Mouse (Mus musculus) CH12.LX (cell line): ENCODE data around the gene Gm1043. TPM values are rescaled to one million over a fixed set of nuclear protein-coding genes. Genes with fewer than 3 reads are reported as not detected.

Experiments
- DNase-seq: peaks from one replicate; pipeline ENCODE4 v3.0.0-alpha.2; 2013; ENCODE audit errors: extremely low read depth
- H3K27ac ChIP-seq: 2 replicates; pipeline ENCODE4 v1.5.1; 2012; ENCODE audit warnings: low read depth, mild to moderate bottlenecking, control low read depth, moderate library complexity; ENCODE audit not compliant: insufficient read depth
- H3K27me3 ChIP-seq: replicated peaks from 2 replicates; pipeline ENCODE3; 2012; ENCODE audit warnings: inconsistent platforms
- H3K36me3 ChIP-seq, 2 experiments: replicated peaks in 1 of 2; 2 replicates each; pipeline versions ENCODE3 to v1.6.1; 2012; ENCODE audit warnings: inconsistent platforms in 1 of 2, low read length in 1 of 2, mild to moderate bottlenecking in 1 of 2, mixed read lengths in 1 of 2, moderate library complexity in 1 of 2; ENCODE audit not compliant: control insufficient read depth in 1 of 2, insufficient read depth in 1 of 2
- H3K4me1 ChIP-seq, 2 experiments: 2 replicates each; pipeline ENCODE4 v1.6.1; 2012; ENCODE audit warnings: inconsistent platforms in 1 of 2, moderate library complexity in 1 of 2; ENCODE audit not compliant: insufficient read depth in 2 of 2, control insufficient read depth in 1 of 2
- H3K4me2 ChIP-seq: 2 replicates; pipeline ENCODE4 v1.6.1; 2012; ENCODE audit warnings: low read depth, mild to moderate bottlenecking, control low read depth; ENCODE audit not compliant: poor library complexity, insufficient read depth, severe bottlenecking
- H3K4me3 ChIP-seq, 3 experiments: fragments of 150-350 bp in 1 of 3; sonication (generic) in 1 of 3; replicated peaks in 1 of 3; 2 replicates each; pipeline versions ENCODE3 to v1.5.1; 2011 to 2012; ENCODE audit warnings: low read depth in 2 of 3, low read length in 2 of 3, mild to moderate bottlenecking in 2 of 3, moderate library complexity in 2 of 3, control low read depth in 1 of 3, improper control_type of control experiment in 1 of 3, inconsistent platforms in 1 of 3, mixed read lengths in 1 of 3; ENCODE audit not compliant: poor library complexity in 1 of 3
- H3K79me2 ChIP-seq: replicated peaks from 2 replicates; pipeline ENCODE4 v1.6.1; 2012; ENCODE audit warnings: mild to moderate bottlenecking, moderate library complexity; ENCODE audit not compliant: control insufficient read depth, poor library complexity, insufficient read depth, severe bottlenecking; ENCODE audit errors: extremely low read depth
- H3K9ac ChIP-seq: 2 replicates; pipeline ENCODE4 v1.6.1; 2012; ENCODE audit warnings: low read depth, mild to moderate bottlenecking, control low read depth, moderate library complexity; ENCODE audit not compliant: insufficient read depth
- H3K9me3 ChIP-seq: replicated peaks from 2 replicates; pipeline ENCODE3; 2012; ENCODE audit warnings: low read length, inconsistent platforms, mixed read lengths
- BHLHE40 ChIP-seq: IDR thresholded peaks from 2 replicates; pipeline ENCODE4 v1.6.1; 2011; ENCODE audit warnings: mild to moderate bottlenecking, low read depth, low read length, improper control_type of control experiment
- EP300 ChIP-seq: IDR thresholded peaks from 2 replicates; pipeline ENCODE4 v1.6.1; 2011; ENCODE audit warnings: low read length, improper control_type of control experiment
- HCFC1 ChIP-seq: IDR thresholded peaks from 2 replicates; pipeline ENCODE4 v1.6.1; 2012; ENCODE audit warnings: low read depth, mild to moderate bottlenecking, inconsistent platforms, low read length, improper control_type of control experiment
- MEF2A ChIP-seq: IDR thresholded peaks from 2 replicates; pipeline ENCODE4 v1.6.1; 2014; ENCODE audit warnings: low read depth, mild to moderate bottlenecking, inconsistent platforms, low read length, improper control_type of control experiment, borderline replicate concordance
- MXI1 ChIP-seq: IDR thresholded peaks from 2 replicates; pipeline ENCODE4 v1.6.1; 2011; ENCODE audit warnings: mild to moderate bottlenecking, low read depth, low read length, improper control_type of control experiment
- MYC ChIP-seq: IDR thresholded peaks from 2 replicates; pipeline ENCODE4 v1.6.1; 2011; ENCODE audit warnings: low read depth, mild to moderate bottlenecking, improper control_type of control experiment, low read length
- POLR2AphosphoS2 ChIP-seq: IDR thresholded peaks from 2 replicates; pipeline ENCODE4 v1.6.1; 2011; ENCODE audit warnings: low read depth, low read length, improper control_type of control experiment
- RAD21 ChIP-seq: IDR thresholded peaks from 2 replicates; pipeline ENCODE4 v1.6.1; 2011; ENCODE audit warnings: low read depth, mild to moderate bottlenecking, low read length, improper control_type of control experiment, moderate library complexity
- RCOR1 ChIP-seq: conservative IDR thresholded peaks from 2 replicates; pipeline ENCODE4 v1.6.1; 2012; ENCODE audit warnings: low read depth, mild to moderate bottlenecking, inconsistent platforms, low read length, improper control_type of control experiment
- TCF12 ChIP-seq: IDR thresholded peaks from 2 replicates; pipeline ENCODE4 v1.6.1; 2014; ENCODE audit warnings: low read depth, mild to moderate bottlenecking, inconsistent platforms, low read length, improper control_type of control experiment
- USF1 ChIP-seq: IDR thresholded peaks from 2 replicates; pipeline ENCODE4 v1.6.1; 2014; ENCODE audit warnings: low read depth, mild to moderate bottlenecking, inconsistent platforms, low read length, improper control_type of control experiment
- USF2 ChIP-seq: conservative IDR thresholded peaks from 2 replicates; pipeline ENCODE4 v1.6.1; 2011; ENCODE audit warnings: low read depth, low read length, improper control_type of control experiment
- ZC3H11A ChIP-seq: IDR thresholded peaks from 2 replicates; pipeline ENCODE4 v1.6.1; 2012; ENCODE audit warnings: low read depth, mild to moderate bottlenecking, inconsistent platforms, low read length, improper control_type of control experiment
- dilution Hi-C: fragments of 300-500 bp; cut with MboI; formaldehyde crosslinking; loops from 2 replicates; pipeline ENCODE4 v1.14.3; 2020; ENCODE audit warnings: low sequenced_read_pairs; ENCODE audit not compliant: extremely low pct_unique_long_range_greater_than_20kb, extremely low pct_ligation_motif_present
- in situ Hi-C: fragments of 300-500 bp; cut with MboI; formaldehyde crosslinking; loops from 3 replicates; pipeline ENCODE4 v1.14.3; 2019; ENCODE audit warnings: low sequenced_read_pairs, low pct_ligation_motif_present, low pct_unique_long_range_greater_than_20kb, mixed read lengths
- polyA plus RNA-seq: library from polyadenylated mRNA; unstranded; fragments of >175 nt; gene quantifications from 2 replicates; pipeline ENCODE4 v1.2.1, GENCODE M21; 2012; ENCODE audit warnings: low read depth; ENCODE audit not compliant: insufficient read length
- total RNA-seq, 2 experiments: library from RNA; depleted of rRNA; stranded (reverse); fragments of 300-350 nt in 1 of 2; fragments of >200 nt in 1 of 2; gene quantifications; 2 replicates each; pipeline ENCODE4 v1.2.3; 2012 to 2014

Gm1043 gene
- total and polyA plus RNA-seq, 3 experiments = not detected

DNA sequence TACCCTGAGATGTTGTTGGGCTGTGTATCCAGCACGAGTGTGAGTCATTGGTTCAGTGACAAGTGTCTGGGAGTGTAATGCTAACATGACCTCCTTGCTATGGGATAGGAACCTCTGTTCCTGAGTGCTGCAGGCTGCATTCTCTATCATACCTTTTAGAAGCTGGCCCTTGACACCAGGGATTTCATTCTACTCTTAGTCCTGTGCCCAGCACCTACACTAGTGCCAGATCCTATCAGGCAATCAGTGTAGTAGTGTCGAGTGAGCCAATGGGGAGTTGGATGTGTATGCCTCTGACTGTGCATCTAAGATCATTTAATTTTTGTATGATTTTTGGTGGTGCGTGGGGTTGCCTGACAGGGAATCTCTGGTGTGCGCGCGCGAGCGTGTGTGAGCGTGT lies 156.1 kb downstream of the Gm1043 start:
- H3K4me3 ChIP-seq = no peak overlapping the region
- TF ChIP-seq TCF12 = no peak
- TF ChIP-seq MYC = no peak
- TF ChIP-seq MEF2A = no peak
- TF ChIP-seq HCFC1 = no peak
- TF ChIP-seq RCOR1 = no peak
- no peak for TF ChIP-seq MXI1
- TF ChIP-seq USF1 = no peak
- TF ChIP-seq POLR2AphosphoS2 = no peak
- no peak for TF ChIP-seq RAD21
- TF ChIP-seq, all 38 proteins: peak for 0
- no peaks in the 10 kb centered on the region for H3K36me3 ChIP-seq
- DNase-seq = no peak
- peaks cover 6 to 24% of the 10 kb centered on the region in 2 experiments for H3K4me1 ChIP-seq
- peaks cover 10% of the 10 kb centered on the region for H3K9me3 ChIP-seq
- no peak overlapping the region for H3K9ac ChIP-seq
- H3K27ac ChIP-seq = no peak overlapping the region
- no peak overlapping the region for H3K4me2 ChIP-seq
- H3K27me3 ChIP-seq = peaks cover 16% of the 10 kb centered on the region
- H3K79me2 ChIP-seq = no peaks in the 10 kb centered on the region
- dilution Hi-C loops (no loop called here), in situ Hi-C loops (no loop called here)

GRCm38 (mm10) chr5:37241651-37242151 lies 156.5 kb downstream of the Gm1043 start, which contains the start of gene Crmp1:
Gene Crmp1 (plus strand): TSS chr5:37241940.
- Histone ChIP-seq H3K79me2 (no peaks in the 10 kb centered on the region), H3K4me1 (peaks cover 6 to 25% of the 10 kb centered on the region in 2 experiments), H3K36me3 (no peaks in the 10 kb centered on the region), H3K27ac (no peak within 1 kb of the TSS), H3K4me3 (no peak within 1 kb of the TSS), H3K9me3 (peaks cover 10% of the 10 kb centered on the region), H3K4me2 (no peak within 1 kb of the TSS), H3K9ac (no peak within 1 kb of the TSS), H3K27me3 (peaks cover 16% of the 10 kb centered on the region)
- TF ChIP-seq MYC (no peak), ZC3H11A (no peak)
- no peak for DNase-seq
- in situ Hi-C loops = no loop called here
- dilution Hi-C loops = no loop called here

- no peak overlapping the region for H3K4me3 ChIP-seq
- peaks cover 9 to 32% of the 10 kb centered on the region in 2 experiments for H3K4me1 ChIP-seq
- H3K9ac ChIP-seq = no peak overlapping the region
Measured at GRCm38 (mm10) chr5:37242360-37243168, 157.4 kb downstream of the Gm1043 start.

More at GRCm38 (mm10) chr5:37242360-37243168, 157.4 kb downstream of the Gm1043 start:
- dilution Hi-C loops (no loop called here), in situ Hi-C loops (no loop called here)
- no peak overlapping the region for H3K27ac ChIP-seq
- peaks cover 12% of the 10 kb centered on the region for H3K27me3 ChIP-seq
- no peak for TF ChIP-seq MYC
- TF ChIP-seq HCFC1 = no peak
- no peak for TF ChIP-seq EP300
- no peak for TF ChIP-seq BHLHE40
- no peak for TF ChIP-seq USF2
- DNase-seq = no peak
- no peak overlapping the region for H3K4me2 ChIP-seq
- H3K9me3 ChIP-seq = peaks cover 10% of the 10 kb centered on the region
- H3K79me2 ChIP-seq = no peaks in the 10 kb centered on the region
- H3K36me3 ChIP-seq = no peaks in the 10 kb centered on the region
